Mouse (Mus musculus) kidney, adult 2 months (tissue): ENCODE measurements at regions not wholly inside any gene's neighbourhood (a gene's known extent, or its start where the extent isn't known, plus 50 kb on each side); places are given as distances from the start of the nearest gene placed in this dataset.

Experiments
- DNase-seq: peaks from one replicate; pipeline ENCODE4 v3.0.0; 2021
- H3K27ac ChIP-seq: fragments of 200-500 bp; 2 replicates; pipeline ENCODE4 v1.5.1; 2012; ENCODE audit warnings: low read depth, low read length, control low read depth, inconsistent platforms; ENCODE audit not compliant: insufficient read depth
- H3K27me3 ChIP-seq: fragments of 200-500 bp; replicated peaks from 2 replicates; pipeline ENCODE4 v1.6.1; 2012; ENCODE audit warnings: mild to moderate bottlenecking, moderate library complexity, low read length, inconsistent platforms; ENCODE audit not compliant: control insufficient read depth, insufficient read depth
- H3K36me3 ChIP-seq: fragments of 200-500 bp; 2 replicates; pipeline ENCODE4 v1.6.1; 2012; ENCODE audit warnings: mild to moderate bottlenecking, moderate library complexity, low read length, inconsistent platforms; ENCODE audit not compliant: control insufficient read depth, insufficient read depth
- H3K4me1 ChIP-seq: fragments of 200-500 bp; 2 replicates; pipeline ENCODE4 v1.6.1; 2011; ENCODE audit warnings: low read length; ENCODE audit not compliant: control insufficient read depth, insufficient read depth
- H3K4me3 ChIP-seq: fragments of 200-500 bp; 2 replicates; pipeline ENCODE4 v1.5.1; 2011; ENCODE audit warnings: mild to moderate bottlenecking, low read depth, low read length, control low read depth; ENCODE audit not compliant: insufficient read depth
- CTCF ChIP-seq: fragments of 200-500 bp; conservative IDR thresholded peaks from 2 replicates; pipeline ENCODE4 v1.5.1; 2011; ENCODE audit warnings: low read depth, mild to moderate bottlenecking, control low read depth, low read length, moderate library complexity, mixed read lengths; ENCODE audit not compliant: insufficient read depth, insufficient read length
- POLR2A ChIP-seq: fragments of 200-500 bp; IDR thresholded peaks from one replicate; pipeline ENCODE4 v1.6.1; 2011; ENCODE audit warnings: low read depth, low read length, control low read depth
- WGBS: fragments of 180-500 bp; shearing (Covaris S2); methylation state at CpG from one replicate; pipeline ENCODE4 v1.1.7; 2018; 5-methylcytosine and 5-hydroxymethylcytosine counted together

GRCm38 (mm10) chr17:9775668-9776151 lies 106.2 kb upstream of the Pabpc6 start:
- no peaks in the 10 kb centered on the region for H3K36me3 ChIP-seq
- no peak overlapping the region for H3K4me3 ChIP-seq
- H3K4me1 ChIP-seq, result no peaks in the 10 kb centered on the region
- no peak for TF ChIP-seq CTCF
- TF ChIP-seq POLR2A, result no peak
- no peak for DNase-seq
- H3K27me3 ChIP-seq, result no peaks in the 10 kb centered on the region
- peak overlapping the region; percentile 15 for H3K27ac ChIP-seq
- 48% methylated on average over 9 of the region's 9 CpGs for WGBS

- Histone ChIP-seq H3K4me1 (no peaks in the 10 kb centered on the region), H3K27ac (peak overlapping the region; percentile 15), H3K36me3 (no peaks in the 10 kb centered on the region), H3K4me3 (no peak overlapping the region), H3K27me3 (no peaks in the 10 kb centered on the region)
- peak; percentile 28 for DNase-seq
- WGBS, result 68% methylated on average over 11 of the region's 11 CpGs
- TF ChIP-seq POLR2A (no peak), CTCF (no peak)
Observed at GRCm38 (mm10) chr17:9774740-9775629, 105.5 kb upstream of the Pabpc6 start.

- WGBS, result 78% methylated on average over 2 of the region's 2 CpGs
- Histone ChIP-seq H3K4me1 (0 out of 2 replicates have a peak, but pooled peaks cover 4% of the 10 kb centered on the region), H3K36me3 (no peaks in the 10 kb centered on the region), H3K27me3 (no peaks in the 10 kb centered on the region), H3K27ac (no peak overlapping the region), H3K4me3 (no peak overlapping the region)
- TF ChIP-seq CTCF (no peak), POLR2A (no peak)
- DNase-seq, result peak; percentile 36
Observed at GRCm38 (mm10) chr17:9773744-9774143, 104.2 kb upstream of the Pabpc6 start.

GRCm38 (mm10) chr17:9768275-9768674 lies 98.8 kb upstream of the Pabpc6 start:
- Histone ChIP-seq H3K4me3 (no peak overlapping the region), H3K36me3 (no peaks in the 10 kb centered on the region), H3K27me3 (no peaks in the 10 kb centered on the region), H3K27ac (peak overlapping the region; percentile 77), H3K4me1 (peaks cover 4% of the 10 kb centered on the region; the same call in 1 of the 2 replicates)
- peak; percentile 81 for DNase-seq
- TF ChIP-seq CTCF (no peak), POLR2A (no peak)

GRCm38 (mm10) chr17:9765680-9766250 lies 96.2 kb upstream of the Pabpc6 start:
- TF ChIP-seq CTCF (no peak), POLR2A (no peak)

GRCm38 (mm10) chr17:9764701-9765359 lies 95.3 kb upstream of the Pabpc6 start:
- H3K4me1 ChIP-seq, result peaks cover 7% of the 10 kb centered on the region; the same call in 1 of the 2 replicates
- WGBS, result 1% methylated on average over 22 of the region's 22 CpGs
- TF ChIP-seq POLR2A (no peak), CTCF (no peak)
- H3K27ac ChIP-seq, result peak overlapping the region; percentile 73
- peak; percentile 61 for DNase-seq
- H3K36me3 ChIP-seq, result no peaks in the 10 kb centered on the region
- no peaks in the 10 kb centered on the region for H3K27me3 ChIP-seq
- peak overlapping the region; percentile 59 for H3K4me3 ChIP-seq

More at GRCm38 (mm10) chr17:9765680-9766250, 96.2 kb upstream of the Pabpc6 start:
- peaks cover 4% of the 10 kb centered on the region; the same call in 1 of the 2 replicates for H3K4me1 ChIP-seq
- H3K27ac ChIP-seq, result no peak overlapping the region
- no peak overlapping the region for H3K4me3 ChIP-seq
- WGBS, result 98% methylated on average over 5 of the region's 5 CpGs
- DNase-seq, result no peak
- H3K36me3 ChIP-seq, result no peaks in the 10 kb centered on the region
- no peaks in the 10 kb centered on the region for H3K27me3 ChIP-seq
